ENCODE assay signal across 8 mouse cellular contexts in genomic region chr8:123423441-123423840, GRCm38 (mm10). TPM values are rescaled to one million over a fixed set of nuclear protein-coding genes. Genes with fewer than 3 reads are reported as not detected.
DNase-seq lines count a peak whose midpoint lies in the region; ATAC-seq and TF ChIP-seq lines count a peak whose summit lies in the region.

Def8 (plus strand) TSS chr8:123423527.

- H3K79me2 ChIP-seq in liver, adult 2 months (ENCODE audit: control insufficient read depth, insufficient read depth, low read length): no peaks in the 10 kb centered on the region

- TF ChIP-seq CTCF in liver, adult 2 months (IDR thresholded peaks at IDR 0.05; ENCODE audit: low read depth, low read length): no peak
- TF ChIP-seq CTCF in midbrain, postnatal 0 days (IDR thresholded peaks at IDR 0.05): no peak

- H3K9me3 ChIP-seq in embryonic facial prominence, embryonic 15.5 days (replicated peaks): peaks cover 16% of the 10 kb centered on the region
- peaks cover 7% of the 10 kb centered on the region; the same call in 1 of the 2 replicates for H3K9me3 ChIP-seq in midbrain, postnatal 0 days (ENCODE audit: low read length)

- DNase-seq in liver, adult 2 months (ENCODE audit: extremely low read depth, low read depth, low spot score): peak; percentile 19
- DNase-seq in liver: no peak
- no peak for DNase-seq in heart, postnatal 10 days
- DNase-seq in left cerebral cortex, adult 8-10 months (ENCODE audit: low spot score in 2 of 2): no peak
- DNase-seq in midbrain, postnatal 0 days (ENCODE audit: low spot score): no peak
- no peak for DNase-seq in thymus, postnatal 25 days

- no peak for ATAC-seq in embryonic facial prominence, embryonic 15.5 days (ENCODE audit: insufficient number of reproducible peaks, low FRiP score, low TSS enrichment, low read depth)
- no peak for ATAC-seq in midbrain, postnatal 0 days (ENCODE audit: low FRiP score)
- no peak for ATAC-seq in erythroid progenitor cell, adult 5-6 weeks (replicated peaks; ENCODE audit: low FRiP score, poor library complexity, severe bottlenecking)

- H3K9ac ChIP-seq in liver, adult 2 months (ENCODE audit: low read depth, low read length): no peak within 1 kb of the TSS
- H3K9ac ChIP-seq in embryonic facial prominence, embryonic 15.5 days: no peak within 1 kb of the TSS
- peak within 1 kb of the TSS; percentile 39; the same call in 1 of the 2 replicates for H3K9ac ChIP-seq in midbrain, postnatal 0 days (replicated peaks; ENCODE audit: low read length, poor library complexity, severe bottlenecking)

- H3K4me1 ChIP-seq in liver, adult 2 months (ENCODE audit: control insufficient read depth, insufficient read depth, low read length): no peaks in the 10 kb centered on the region
- H3K4me1 ChIP-seq in embryonic facial prominence, embryonic 15.5 days: no peaks in the 10 kb centered on the region
- no peaks in the 10 kb centered on the region for H3K4me1 ChIP-seq in midbrain, postnatal 0 days (ENCODE audit: insufficient read depth, low read length)

- peak within 1 kb of the TSS; percentile 10; the same call in 1 of the 2 replicates for H3K4me3 ChIP-seq in liver, adult 2 months (ENCODE audit: insufficient read depth, low read depth, low read length)
- H3K4me3 ChIP-seq in embryonic facial prominence, embryonic 15.5 days (replicated peaks): peak within 1 kb of the TSS; percentile 22
- H3K4me3 ChIP-seq in midbrain, postnatal 0 days (ENCODE audit: low read depth, low read length): no peak within 1 kb of the TSS

- H3K27ac ChIP-seq in liver, adult 2 months (replicated peaks; ENCODE audit: insufficient read depth, low read depth, low read length): no peak within 1 kb of the TSS
- H3K27ac ChIP-seq in embryonic facial prominence, embryonic 15.5 days (replicated peaks): no peak within 1 kb of the TSS
- H3K27ac ChIP-seq in midbrain, postnatal 0 days (ENCODE audit: low read depth, low read length): no peak within 1 kb of the TSS

- intact Hi-C loops in heart, postnatal 10 days (cut with DNase I): loop anchor here (5.0 kb wide), 1 partner anchor 101 kb away; no protein-coding TSS in a partner anchor

- no peak for TF ChIP-seq POLR2A in liver, adult 2 months (IDR thresholded peaks at IDR 0.05; ENCODE audit: extremely low read depth, insufficient read depth, low read length)

- no peaks in the 10 kb centered on the region for H3K36me3 ChIP-seq in liver, adult 2 months (ENCODE audit: control insufficient read depth, insufficient read depth, low read length)
- H3K36me3 ChIP-seq in embryonic facial prominence, embryonic 15.5 days: no peaks in the 10 kb centered on the region
- peaks cover 21% of the 10 kb centered on the region for H3K36me3 ChIP-seq in midbrain, postnatal 0 days (ENCODE audit: insufficient read depth, low read length)

- peak within 1 kb of the TSS; percentile 45 for H3K4me2 ChIP-seq in embryonic facial prominence, embryonic 15.5 days (replicated peaks)
- H3K4me2 ChIP-seq in midbrain, postnatal 0 days (ENCODE audit: low read depth, low read length, poor library complexity, severe bottlenecking): peak within 1 kb of the TSS; percentile 30; the same call in 1 of the 2 replicates

- WGBS in liver, adult 2 months: 52% methylated on average over 7 of the region's 7 CpGs
- WGBS in embryonic facial prominence, embryonic 15.5 days: 67% methylated on average over 7 of the region's 7 CpGs
- WGBS in midbrain, postnatal 0 days: 74% methylated on average over 7 of the region's 7 CpGs

- H3K27me3 ChIP-seq in liver, adult 2 months (ENCODE audit: control insufficient read depth, insufficient read depth, low read length): no peaks in the 10 kb centered on the region
- no peaks in the 10 kb centered on the region for H3K27me3 ChIP-seq in embryonic facial prominence, embryonic 15.5 days
- H3K27me3 ChIP-seq in midbrain, postnatal 0 days (ENCODE audit: insufficient read depth, low read length): no peaks in the 10 kb centered on the region

RNA-seq across cellular contexts. Expression of gene Def8, which starts in this region (rescaled TPM):
- total RNA-seq in liver, adult 2 months (2014; rRNA removed): 20.5 and 20.6 TPM in 2 replicates
- polyA plus RNA-seq in liver, adult 2 months (2012; rRNA removed): 32.2 and 33.5 TPM in 2 replicates
- 40.4 and 40.5 TPM in 2 replicates for polyA plus RNA-seq in embryonic facial prominence, embryonic 15.5 days (2015; fragmentation: Nextera tagmentation; extraction: Ambion mirVana)
- 10 to 100 TPM; 57.2 to 65.2 TPM for total RNA-seq in heart, postnatal 10 days (2021)
- 10 to 100 TPM; 54.1 to 61.0 (median 57.0) TPM for total RNA-seq in left cerebral cortex, adult 8-10 months (2022)
- 47.6 and 49.4 TPM in 2 replicates for total RNA-seq in midbrain, postnatal 0 days (2014; rRNA removed)
- polyA plus RNA-seq in midbrain, postnatal 0 days (2015; fragmentation: Nextera tagmentation; extraction: Ambion mirVana): 36.4 and 39.4 TPM in 2 replicates
- 8.8 and 15.1 TPM in 2 replicates for total RNA-seq in erythroid progenitor cell, adult 5-6 weeks (2015; ENCODE audit: low replicate concordance)
- 3.5 and 8.9 TPM in 2 replicates for total RNA-seq in erythroid progenitor cell, adult 5-6 weeks (2017; ENCODE audit: low replicate concordance)
